Mouse (Mus musculus) testis, adult 2 months (tissue): ENCODE data around the gene Zfp488. TPM values are rescaled to one million over a fixed set of nuclear protein-coding genes. Genes with fewer than 3 reads are reported as not detected.

Source experiments
- H3K27ac ChIP-seq: fragments of 200-500 bp; 2 replicates; pipeline ENCODE4 v1.5.1; 2012; ENCODE audit warnings: low read depth, low read length; ENCODE audit not compliant: control insufficient read depth, insufficient read depth
- H3K27me3 ChIP-seq: fragments of 200-500 bp; 2 replicates; pipeline ENCODE4 v1.6.1; 2012; ENCODE audit warnings: mild to moderate bottlenecking, low read length, moderate library complexity; ENCODE audit not compliant: control insufficient read depth, insufficient read depth
- H3K36me3 ChIP-seq: fragments of 200-500 bp; 2 replicates; pipeline ENCODE4 v1.6.1; 2012; ENCODE audit warnings: mild to moderate bottlenecking, low read length; ENCODE audit not compliant: control insufficient read depth, insufficient read depth
- H3K4me1 ChIP-seq: fragments of 200-500 bp; 2 replicates; pipeline ENCODE4 v1.6.1; 2012; ENCODE audit warnings: low read length; ENCODE audit not compliant: control insufficient read depth, insufficient read depth
- H3K4me3 ChIP-seq: fragments of 200-500 bp; 2 replicates; pipeline ENCODE4 v1.5.1; 2012; ENCODE audit warnings: low read depth, mild to moderate bottlenecking, low read length, moderate library complexity, mixed read lengths; ENCODE audit not compliant: control insufficient read depth
- CTCF ChIP-seq: fragments of 200-500 bp; IDR thresholded peaks from 2 replicates; pipeline ENCODE4 v1.5.1; 2012; ENCODE audit warnings: low read depth, mild to moderate bottlenecking, inconsistent platforms, low read length, moderate library complexity; ENCODE audit not compliant: control insufficient read depth, insufficient read depth, insufficient replicate concordance
- POLR2A ChIP-seq: fragments of 200-500 bp; IDR thresholded peaks from 2 replicates; pipeline ENCODE4 v1.6.1; 2012; ENCODE audit warnings: low read depth, mild to moderate bottlenecking, inconsistent platforms, low read length, moderate library complexity; ENCODE audit not compliant: control insufficient read depth
- polyA plus RNA-seq: library from polyadenylated mRNA; depleted of rRNA; stranded (reverse); fragments of >200 nt; gene quantifications from 2 replicates; pipeline ENCODE4 v1.2.3, GENCODE M21; 2012

Zfp488 gene
- polyA plus RNA-seq, 1 experiment: 0.46 TPM

GRCm38 (mm10) chr14:34000076-34000475 is 21.5 kb upstream of the Zfp488 start:
- TF ChIP-seq CTCF: no peak
- TF ChIP-seq POLR2A: no peak
- H3K4me3 ChIP-seq: no peak overlapping the region
- no peaks in the 10 kb centered on the region for H3K4me1 ChIP-seq
- no peak overlapping the region for H3K27ac ChIP-seq
- H3K36me3 ChIP-seq: no peaks in the 10 kb centered on the region
- no peaks in the 10 kb centered on the region for H3K27me3 ChIP-seq

DNA sequence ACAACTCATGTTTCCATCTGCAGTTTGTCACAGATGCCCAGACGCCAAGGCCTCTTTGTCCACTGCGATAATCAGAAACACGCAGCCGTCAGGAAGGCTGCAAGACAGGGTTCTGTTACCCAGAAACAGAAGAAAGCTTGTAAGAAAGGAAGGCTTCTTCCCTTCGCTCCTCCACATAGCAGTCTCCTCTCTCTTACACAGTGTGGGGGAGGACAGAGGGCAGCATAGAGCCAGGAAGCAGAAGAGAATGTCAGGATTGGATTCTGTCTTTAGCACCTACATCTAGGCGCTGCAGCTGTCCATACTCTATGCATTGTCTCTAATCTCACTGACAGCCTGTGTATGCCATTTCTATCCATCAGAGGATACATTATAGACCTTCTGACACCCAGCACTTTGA is 18.9 kb upstream of the Zfp488 start:
- TF ChIP-seq POLR2A (no peak), CTCF (no peak)
- Histone ChIP-seq H3K4me3 (no peak overlapping the region), H3K27ac (no peak overlapping the region), H3K36me3 (no peaks in the 10 kb centered on the region), H3K4me1 (no peaks in the 10 kb centered on the region), H3K27me3 (no peaks in the 10 kb centered on the region)

DNA sequence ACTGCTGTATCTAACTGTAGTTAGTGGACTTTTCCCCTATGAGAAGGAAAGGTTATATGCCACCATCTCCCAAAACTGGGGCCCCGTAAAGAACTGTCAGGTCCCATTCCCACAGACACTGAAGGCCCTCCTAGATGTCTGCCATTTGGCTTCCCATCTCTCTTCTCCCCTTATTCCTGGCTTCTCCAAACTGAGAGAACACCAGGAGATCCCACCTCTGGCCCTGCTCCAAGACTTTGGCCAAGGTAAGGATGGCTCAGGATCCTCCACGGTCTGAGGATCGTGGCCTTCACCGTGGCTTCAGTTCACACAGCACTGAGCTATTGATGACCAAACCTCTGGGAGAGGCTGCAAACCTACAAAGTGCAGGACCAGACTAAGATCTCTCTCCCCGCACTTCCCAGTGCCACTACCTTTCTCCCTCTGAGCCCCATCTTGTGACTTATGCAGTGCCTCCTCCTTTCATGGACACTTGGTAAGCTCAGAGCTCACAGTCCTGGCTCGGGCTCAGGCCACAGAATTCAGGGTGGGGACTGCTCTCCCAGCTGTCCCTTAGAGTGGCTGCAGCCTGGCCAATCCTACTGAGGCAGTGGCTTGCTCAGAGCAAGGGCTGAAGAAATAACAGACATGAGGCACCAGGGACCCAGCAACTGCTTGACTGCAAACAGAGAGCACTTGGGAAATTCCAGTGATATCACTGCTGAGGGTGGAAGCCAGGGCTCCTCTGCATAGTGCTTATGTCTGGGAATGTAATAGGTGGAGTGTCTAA is 15.1 kb upstream of the Zfp488 start:
- H3K36me3 ChIP-seq: no peaks in the 10 kb centered on the region
- H3K27ac ChIP-seq: no peak overlapping the region
- no peak for TF ChIP-seq CTCF
- TF ChIP-seq POLR2A: no peak
- no peaks in the 10 kb centered on the region for H3K4me1 ChIP-seq
- H3K27me3 ChIP-seq: no peaks in the 10 kb centered on the region
- H3K4me3 ChIP-seq: no peak overlapping the region

- Histone ChIP-seq H3K27me3 (no peaks in the 10 kb centered on the region), H3K36me3 (no peaks in the 10 kb centered on the region), H3K4me3 (no peak overlapping the region), H3K27ac (no peak overlapping the region), H3K4me1 (no peaks in the 10 kb centered on the region)
- TF ChIP-seq POLR2A (no peak), CTCF (no peak)
Measured at GRCm38 (mm10) chr14:33993051-33993450, 14.5 kb upstream of the Zfp488 start.

GRCm38 (mm10) chr14:33991971-33992370 is 13.4 kb upstream of the Zfp488 start:
- Histone ChIP-seq H3K36me3 (no peaks in the 10 kb centered on the region), H3K27ac (no peak overlapping the region), H3K4me3 (no peak overlapping the region), H3K27me3 (no peaks in the 10 kb centered on the region), H3K4me1 (no peaks in the 10 kb centered on the region)
- no peak for TF ChIP-seq CTCF
- no peak for TF ChIP-seq POLR2A

DNA sequence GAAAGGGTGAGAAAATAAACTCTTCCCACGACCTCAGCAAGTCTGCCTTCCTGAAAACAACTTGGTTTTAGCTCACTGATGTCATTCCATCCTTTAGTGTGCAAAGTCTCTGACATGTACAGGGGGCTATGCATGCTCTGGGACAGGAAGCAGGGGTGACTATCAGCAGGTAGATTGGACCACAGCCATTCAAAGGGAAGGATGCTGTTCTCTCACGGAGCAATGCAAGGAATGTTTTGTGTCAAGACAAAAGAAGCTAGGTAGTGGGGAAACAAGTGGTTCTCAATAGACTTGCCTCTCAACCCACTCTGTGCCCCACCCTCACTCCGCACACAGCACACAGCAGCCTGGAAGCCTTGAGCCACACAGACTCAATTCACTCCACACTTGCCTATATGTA is 10.6 kb upstream of the Zfp488 start:
- Histone ChIP-seq H3K36me3 (no peaks in the 10 kb centered on the region), H3K4me1 (no peaks in the 10 kb centered on the region), H3K27me3 (no peaks in the 10 kb centered on the region), H3K4me3 (no peak overlapping the region), H3K27ac (no peak overlapping the region)
- TF ChIP-seq CTCF (no peak), POLR2A (no peak)

GRCm38 (mm10) chr14:33977748-33978147 is 816 bp downstream of the Zfp488 start:
- TF ChIP-seq POLR2A: no peak
- TF ChIP-seq CTCF: no peak
- Histone ChIP-seq H3K27ac (no peak overlapping the region), H3K36me3 (no peaks in the 10 kb centered on the region), H3K27me3 (no peaks in the 10 kb centered on the region), H3K4me1 (peaks cover 4% of the 10 kb centered on the region), H3K4me3 (no peak overlapping the region)

DNA sequence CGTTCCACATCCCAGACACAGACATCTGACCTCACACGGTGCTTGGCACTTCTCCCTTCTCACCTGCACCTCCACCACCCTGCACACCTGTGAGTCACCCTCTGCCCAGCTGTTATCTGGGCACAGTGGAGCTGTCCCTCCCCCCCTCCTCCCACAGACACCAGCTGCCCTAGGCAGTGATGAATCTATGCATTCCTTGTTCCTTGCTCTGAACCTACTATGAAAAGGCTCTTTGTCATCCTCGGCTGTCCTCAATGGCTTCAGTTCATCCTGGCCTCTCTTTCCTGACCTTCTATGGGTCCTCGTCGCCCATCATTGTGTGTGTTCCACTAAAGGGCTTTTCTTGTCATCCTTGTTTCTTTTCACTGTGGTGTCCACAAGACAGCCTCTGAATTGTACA is 3.8 kb downstream of the Zfp488 start:
- Histone ChIP-seq H3K27me3 (no peaks in the 10 kb centered on the region), H3K4me3 (no peak overlapping the region), H3K36me3 (no peaks in the 10 kb centered on the region), H3K4me1 (peaks cover 4% of the 10 kb centered on the region), H3K27ac (no peak overlapping the region)
- TF ChIP-seq POLR2A: no peak
- no peak for TF ChIP-seq CTCF
